Mouse (Mus musculus): ENCODE data around the gene Atp6v1g2.
"Not testable (repeated sequence)": the region's sequence is repeated elsewhere in the genome, so short reads cannot be mapped to it uniquely, and the experiment has no call there.

The Atp6v1g2 gene

GRCm38 (mm10) chr17:35202442-35202841 lies 31.0 kb upstream of the Atp6v1g2 start:
- no peak for DNase-seq (ENCODE audit: low spot score in 2 of 2)

DNA sequence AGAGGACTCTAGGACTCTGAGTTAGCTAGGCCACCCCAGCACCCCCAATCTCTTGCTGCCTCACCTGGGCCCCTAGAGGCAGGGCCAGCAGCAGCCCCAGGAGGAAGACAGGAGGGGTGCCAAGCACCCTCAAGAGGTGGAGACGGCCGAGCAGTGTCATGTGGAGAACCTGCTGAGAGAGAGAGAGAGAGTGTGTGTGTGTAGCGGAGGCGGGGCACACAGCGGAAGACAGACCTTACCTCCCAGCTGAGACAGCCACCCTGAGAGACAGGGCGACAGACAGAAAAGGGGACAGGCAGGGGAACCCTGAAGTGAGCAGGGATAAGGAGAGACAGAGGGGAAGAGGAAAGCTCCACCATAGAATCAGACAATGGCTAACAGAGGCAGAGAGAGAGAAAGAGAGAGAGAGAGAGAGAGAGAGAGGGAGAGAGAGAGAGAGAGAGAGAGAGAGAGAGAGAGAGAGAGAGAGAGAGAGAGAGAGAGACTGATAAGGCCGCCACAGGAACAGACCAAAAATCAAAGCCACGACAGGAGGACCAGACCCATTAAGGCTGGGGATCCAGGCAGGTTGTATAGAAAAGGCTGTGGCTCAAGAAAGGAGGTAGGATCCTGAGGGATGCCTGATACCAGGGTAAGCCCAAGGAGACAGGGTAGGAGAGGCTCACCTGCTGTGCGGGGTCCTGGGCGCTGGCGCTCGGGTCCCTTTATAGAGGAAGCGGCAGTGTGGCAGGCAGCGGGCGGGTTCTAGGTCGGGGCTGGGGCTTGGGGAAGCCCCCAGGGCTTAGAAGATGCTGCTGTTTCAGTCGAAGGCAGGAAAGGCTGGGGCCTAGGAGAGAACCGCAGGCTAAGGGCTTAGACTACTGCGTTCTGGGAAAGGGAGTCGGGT lies 28.7 kb upstream of the Atp6v1g2 start, which contains the start of gene Lta:
Lta (minus strand) TSS at position 858 of the 886 bp plus-strand sequence.
- peak; percentile 63 to 77 for DNase-seq (ENCODE audit: low spot score in 2 of 2)

DNA sequence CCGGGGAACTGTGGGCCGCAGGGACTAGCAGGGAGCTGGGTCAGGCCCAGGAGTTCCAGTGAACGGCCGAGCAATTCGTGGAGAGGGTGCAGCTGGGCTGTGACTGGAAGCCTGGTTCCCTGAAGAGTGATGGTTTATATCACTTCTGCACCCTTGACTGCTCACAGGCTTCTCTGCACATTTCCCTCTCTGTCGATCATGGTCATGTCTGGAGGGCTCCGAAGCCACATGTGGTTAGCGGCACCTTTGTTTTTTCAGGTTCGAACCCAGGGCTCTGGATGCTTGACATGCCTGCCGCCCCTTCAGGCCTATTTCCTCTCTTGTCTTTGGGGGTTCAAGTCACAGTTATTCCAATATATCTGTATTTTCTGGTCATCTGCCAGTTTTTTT lies 28.1 kb upstream of the Atp6v1g2 start:
- DNase-seq (ENCODE audit: low spot score in 2 of 2): peak in 1 of 2 experiments; percentile 44

- DNase-seq (ENCODE audit: low spot score in 2 of 2): peak; percentile 89
Measured at GRCm38 (mm10) chr17:35209785-35210535, 23.5 kb upstream of the Atp6v1g2 start.

GRCm38 (mm10) chr17:35210593-35210992 lies 22.9 kb upstream of the Atp6v1g2 start:
- DNase-seq (ENCODE audit: low spot score in 2 of 2): no peak

GRCm38 (mm10) chr17:35213071-35213470 lies 20.4 kb upstream of the Atp6v1g2 start:
- no peak for DNase-seq (ENCODE audit: low spot score in 2 of 2)

GRCm38 (mm10) chr17:35218516-35219193 lies 14.8 kb upstream of the Atp6v1g2 start:
- DNase-seq (ENCODE audit: low spot score in 2 of 2): peak; percentile 79 to 80

GRCm38 (mm10) chr17:35219601-35220041 lies 13.8 kb upstream of the Atp6v1g2 start:
- peak; percentile 63 to 64 for DNase-seq (ENCODE audit: low spot score in 2 of 2)

DNA sequence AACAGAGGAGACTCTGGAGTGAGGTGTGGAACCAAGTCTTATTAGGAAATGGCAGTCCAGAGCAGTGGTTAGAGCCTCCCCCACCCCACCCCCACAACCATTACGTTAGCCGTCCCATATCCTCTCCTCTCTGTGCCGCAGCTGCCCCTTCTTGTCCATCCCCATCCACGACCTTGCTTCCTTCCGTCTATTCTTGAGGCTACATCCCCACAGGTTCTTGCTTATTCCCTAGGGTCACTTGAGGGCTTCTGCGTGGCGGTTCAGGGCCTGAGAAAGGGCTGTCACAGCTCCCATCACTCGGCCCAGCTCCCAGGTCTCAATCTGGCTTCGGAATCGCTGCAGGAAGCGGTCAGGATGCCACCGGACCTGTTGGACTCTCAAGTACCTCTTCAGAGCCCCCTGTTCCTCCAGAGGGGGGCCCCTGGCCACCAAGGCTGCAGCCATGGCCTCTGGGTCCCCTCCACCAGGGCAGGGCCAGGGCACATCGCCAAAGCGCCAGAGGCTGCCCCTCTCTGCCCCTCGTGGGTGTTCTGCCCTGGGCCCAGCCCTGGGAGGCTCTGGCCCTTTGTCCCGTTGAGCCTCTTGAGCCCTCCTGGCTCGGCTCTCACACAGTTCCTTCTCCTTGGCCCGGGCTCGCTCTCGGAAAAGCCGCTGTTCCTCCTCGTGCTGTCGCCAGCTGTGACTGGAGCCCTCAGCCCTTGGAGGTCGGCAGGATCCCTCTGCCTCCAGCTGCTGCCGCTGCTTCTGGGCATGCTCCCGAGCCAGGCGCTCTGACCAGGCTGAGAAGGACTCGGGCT lies 13.1 kb upstream of the Atp6v1g2 start, which contains the start of gene Gm16181:
Gm16181 (plus strand) TSS at position 679 of the 797 bp plus-strand sequence.
- no peak for DNase-seq (ENCODE audit: low spot score in 2 of 2)

DNA sequence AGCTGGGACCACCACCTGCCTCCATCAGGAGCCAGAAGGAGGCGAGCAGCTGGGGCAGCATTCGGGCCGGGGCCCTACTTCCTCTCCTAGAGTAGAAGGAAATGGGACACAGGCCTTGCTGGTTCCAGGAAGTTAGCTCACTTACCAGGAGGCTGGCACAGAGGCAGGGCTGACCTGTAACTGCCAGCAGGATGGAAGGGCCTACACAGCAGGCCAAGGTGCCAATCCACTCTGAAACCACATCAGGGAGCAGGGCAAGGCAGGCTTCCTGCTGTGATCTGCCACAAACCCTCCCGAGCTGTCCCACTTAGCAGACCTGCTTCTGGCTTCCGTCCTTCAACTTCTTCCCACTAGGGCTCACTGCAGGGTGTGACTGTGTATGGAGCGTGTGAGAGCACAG lies 11.2 kb upstream of the Atp6v1g2 start:
- DNase-seq (ENCODE audit: low spot score in 2 of 2): no peak

DNA sequence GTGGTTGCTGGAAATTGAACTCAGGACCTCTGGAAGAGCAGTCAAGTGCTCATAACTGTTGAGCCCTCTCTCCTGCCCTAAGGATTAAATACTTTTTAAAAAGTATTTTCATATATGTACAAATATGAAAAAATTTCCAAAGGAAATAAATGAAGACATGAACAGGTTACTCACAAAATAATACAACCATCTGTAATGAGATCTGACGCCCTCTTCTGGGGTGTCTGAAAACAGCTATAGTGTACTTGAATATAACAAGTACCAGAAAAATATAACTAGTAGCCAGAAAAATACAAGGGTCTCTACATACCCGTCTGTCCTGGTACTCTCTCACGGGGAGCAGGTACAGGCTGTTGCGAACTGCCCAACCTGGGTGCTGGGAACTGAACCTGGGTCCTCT lies 8.8 kb upstream of the Atp6v1g2 start:
- DNase-seq (ENCODE audit: low spot score in 2 of 2): no peak

DNA sequence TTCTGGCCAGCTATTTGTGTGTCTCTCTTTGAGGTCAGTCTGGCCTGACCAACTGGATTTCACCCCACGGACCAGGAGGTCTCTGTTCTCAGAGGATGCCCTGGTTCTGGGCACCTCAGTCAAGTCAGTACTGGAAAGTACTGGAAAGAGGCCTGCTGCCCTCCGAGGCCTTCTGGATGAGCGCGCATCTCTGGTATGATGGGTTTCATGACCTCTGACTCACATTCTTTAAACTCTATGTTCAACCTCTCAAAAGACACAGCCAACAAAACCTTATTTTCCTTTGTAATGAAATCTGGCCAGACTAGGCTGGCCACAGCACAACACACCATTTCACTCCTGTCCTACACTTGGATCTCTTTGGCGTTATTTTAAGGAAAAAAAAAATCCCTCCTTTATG lies 8.0 kb upstream of the Atp6v1g2 start:
- DNase-seq (ENCODE audit: low spot score in 2 of 2): no peak

DNA sequence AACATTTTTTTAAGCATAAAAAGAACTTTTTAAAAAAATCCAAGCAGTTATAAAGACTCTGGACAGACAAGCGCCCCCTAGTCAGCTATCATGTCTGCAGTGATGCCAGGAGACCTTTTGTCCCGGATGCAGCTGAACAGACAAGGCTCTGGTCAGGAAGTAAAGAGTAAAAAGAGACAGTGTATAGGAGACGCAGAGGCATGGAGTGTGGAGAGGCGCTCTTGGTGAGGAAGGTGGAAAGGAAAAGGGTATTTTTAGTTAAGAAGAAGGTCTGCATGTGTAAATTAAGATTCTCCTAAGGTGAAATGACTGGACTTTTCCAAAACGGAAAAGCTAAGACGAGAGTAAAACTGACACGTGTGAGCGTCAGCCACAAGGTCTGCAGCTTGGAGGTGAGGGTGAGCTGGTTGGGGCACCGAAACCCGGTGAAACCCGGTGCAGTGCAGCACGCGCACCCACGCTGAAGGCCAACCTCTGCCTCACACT lies 6.9 kb upstream of the Atp6v1g2 start:
- DNase-seq (ENCODE audit: low spot score in 2 of 2): no peak

DNA sequence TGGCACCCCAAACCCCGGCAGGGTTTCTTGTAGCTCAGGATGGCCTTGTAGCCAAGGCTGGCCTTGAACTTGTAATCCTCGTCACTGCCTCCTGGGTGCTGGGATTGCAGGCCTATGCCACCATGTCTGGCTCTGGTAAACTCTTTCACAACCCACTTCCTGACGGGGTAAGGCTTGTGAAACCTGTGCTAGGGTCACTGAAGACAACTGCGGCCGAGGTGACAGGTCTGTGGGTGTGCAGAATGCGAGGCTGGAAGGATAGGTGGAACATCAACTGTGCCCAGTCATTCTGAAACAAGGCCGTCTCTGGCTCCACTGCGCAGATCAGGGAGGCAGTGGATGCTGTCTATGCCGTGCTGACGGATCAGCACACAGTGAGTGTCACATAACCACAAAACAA lies 2.4 kb upstream of the Atp6v1g2 start:
- peak; percentile 83 to 94 for DNase-seq (ENCODE audit: low spot score in 2 of 2)

GRCm38 (mm10) chr17:35232043-35232442 lies 1.4 kb upstream of the Atp6v1g2 start:
- DNase-seq (ENCODE audit: low spot score in 2 of 2): peak; percentile 76 to 84

DNA sequence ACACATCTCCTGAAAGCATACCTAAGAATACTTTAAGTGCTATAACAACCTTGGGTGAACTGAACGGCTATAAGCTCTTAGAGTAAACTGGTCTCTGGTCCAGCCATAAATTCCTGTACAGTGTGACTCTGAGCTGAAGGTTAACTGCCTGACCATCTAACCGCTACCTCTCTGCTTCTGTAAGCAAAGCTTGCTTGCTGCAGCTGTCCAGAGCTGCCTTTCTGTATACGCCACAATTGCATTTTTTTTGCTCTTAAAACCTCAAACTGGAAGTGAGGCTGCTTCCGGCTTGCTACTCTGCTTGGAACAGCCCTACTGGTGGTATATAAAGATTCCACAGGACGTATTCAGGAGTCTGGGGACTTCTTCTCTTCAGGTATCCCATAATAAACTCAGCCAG lies 801 bp upstream of the Atp6v1g2 start:
- DNase-seq (ENCODE audit: low spot score in 2 of 2): peak; percentile 51 to 56

GRCm38 (mm10) chr17:35234090-35234489 lies 630 bp downstream of the Atp6v1g2 start:
- DNase-seq (ENCODE audit: low spot score in 2 of 2): not testable (repeated sequence)

DNA sequence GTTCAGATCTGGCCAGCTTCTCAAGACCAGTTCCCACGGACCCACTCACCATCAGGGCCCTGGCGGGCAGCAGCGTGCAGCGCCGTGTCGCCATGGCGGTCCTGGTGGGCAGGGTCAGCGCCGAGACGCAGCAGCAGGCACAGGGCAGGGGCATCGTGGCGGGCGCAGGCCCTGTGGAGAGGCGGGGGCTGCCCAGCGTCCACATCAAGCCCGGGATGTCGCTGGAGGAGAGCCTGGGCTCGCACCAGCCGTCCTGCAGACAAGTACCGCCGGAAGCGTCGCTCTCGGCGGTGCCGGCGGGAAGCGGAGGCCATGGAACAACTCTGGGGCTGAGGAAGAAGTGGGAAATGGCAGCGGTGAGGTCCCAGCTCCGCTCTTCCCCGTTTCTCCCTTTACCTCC lies 1.4 kb downstream of the Atp6v1g2 start:
- DNase-seq (ENCODE audit: low spot score in 2 of 2): no peak

DNA sequence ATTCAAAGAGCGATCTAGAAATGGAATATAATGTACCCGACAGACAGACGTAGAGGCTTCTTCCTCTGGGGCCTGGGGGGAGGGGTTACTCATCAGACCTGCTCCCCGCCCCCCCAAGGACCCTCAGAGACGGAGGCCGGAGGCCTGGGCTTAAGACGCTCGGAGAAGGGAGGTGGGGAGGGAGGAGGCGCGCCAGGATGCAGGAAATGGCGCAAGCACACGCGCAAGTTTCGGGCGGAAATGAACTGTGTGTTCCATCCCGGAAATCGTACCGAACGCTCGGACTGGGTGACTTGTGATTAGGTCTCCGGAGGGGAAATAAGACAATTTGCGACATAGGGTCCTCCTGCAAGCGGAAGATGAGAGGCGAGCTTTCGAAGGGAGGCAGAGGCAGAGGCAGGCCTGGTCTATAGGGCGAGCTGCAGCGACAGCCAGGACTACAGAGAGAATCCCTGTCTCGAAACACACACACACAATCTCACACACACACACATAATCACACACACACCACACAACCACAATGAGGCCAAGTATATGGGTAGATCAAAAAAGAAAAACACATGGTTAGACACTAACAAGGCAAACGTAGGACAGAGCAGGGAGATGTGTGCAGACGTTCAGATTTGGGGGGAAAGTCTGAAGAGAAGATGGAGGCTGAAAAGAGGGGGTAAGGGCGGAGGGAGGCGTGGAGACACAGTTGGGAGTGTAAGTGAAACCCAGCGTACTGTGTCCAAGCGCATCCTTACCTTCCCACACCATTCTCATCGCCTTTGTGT lies 2.3 kb downstream of the Atp6v1g2 start, which contains the start of gene Nfkbil1:
Nfkbil1 (minus strand) TSS at position 179 of the 776 bp plus-strand sequence.
- peak; percentile 88 to 90 for DNase-seq (ENCODE audit: low spot score in 2 of 2)

GRCm38 (mm10) chr17:35236390-35236746 lies 2.9 kb downstream of the Atp6v1g2 start:
- DNase-seq (ENCODE audit: low spot score in 2 of 2): peak; percentile 95 to 96
